Mouse (Mus musculus): ENCODE data around the gene Wdr75. TPM values are rescaled to one million over a fixed set of nuclear protein-coding genes. Genes with fewer than 3 reads are reported as not detected.
A peak's percentile ranks its signal among the peaks of the same experiment; 100 is the strongest.

Wdr75 gene
- total RNA-seq (2014; rRNA removed), result 18.0 and 19.4 TPM in 2 replicates
- 18.8 and 19.3 TPM in 2 replicates for polyA plus RNA-seq (2012; rRNA removed)

GRCm38 (mm10) chr1:45794969-45795908 lies at the start of gene Wdr75:
Gene Wdr75 (plus strand): TSS chr1:45795166.
- peak; percentile 68 for TF ChIP-seq POLR2A (IDR thresholded peaks at IDR 0.05; ENCODE audit: extremely low read depth, insufficient read depth, low read length)
- no peak for TF ChIP-seq CTCF (IDR thresholded peaks at IDR 0.05; ENCODE audit: low read depth, low read length)
- Histone ChIP-seq H3K4me3 (ENCODE audit: insufficient read depth, low read depth, low read length) (peak within 1 kb of the TSS; percentile 88), H3K27me3 (ENCODE audit: control insufficient read depth, insufficient read depth, low read length) (no peaks in the 10 kb centered on the region), H3K9ac (ENCODE audit: low read depth, low read length) (peak within 1 kb of the TSS; percentile 93), H3K79me2 (ENCODE audit: control insufficient read depth, insufficient read depth, low read length) (peaks cover 2% of the 10 kb centered on the region; the same call in 1 of the 2 replicates), H3K4me1 (ENCODE audit: control insufficient read depth, insufficient read depth, low read length) (0 out of 2 replicates have a peak, but pooled peaks cover 3% of the 10 kb centered on the region), H3K36me3 (ENCODE audit: control insufficient read depth, insufficient read depth, low read length) (peaks cover 10% of the 10 kb centered on the region), H3K27ac (replicated peaks; ENCODE audit: insufficient read depth, low read depth, low read length) (peak within 1 kb of the TSS; percentile 77)
- DNase-seq (ENCODE audit: extremely low read depth, low read depth, low spot score), result peak; percentile 83
- WGBS, result under 1% methylated on average over 70 of the region's 70 CpGs

- no peak for DNase-seq (ENCODE audit: extremely low read depth, low read depth, low spot score)
- Histone ChIP-seq H3K9ac (ENCODE audit: low read depth, low read length) (no peak overlapping the region), H3K27ac (replicated peaks; ENCODE audit: insufficient read depth, low read depth, low read length) (no peak overlapping the region), H3K4me3 (ENCODE audit: insufficient read depth, low read depth, low read length) (no peak overlapping the region), H3K36me3 (ENCODE audit: control insufficient read depth, insufficient read depth, low read length) (no peaks in the 10 kb centered on the region), H3K27me3 (ENCODE audit: control insufficient read depth, insufficient read depth, low read length) (no peaks in the 10 kb centered on the region), H3K79me2 (ENCODE audit: control insufficient read depth, insufficient read depth, low read length) (no peaks in the 10 kb centered on the region), H3K4me1 (ENCODE audit: control insufficient read depth, insufficient read depth, low read length) (no peaks in the 10 kb centered on the region)
- TF ChIP-seq POLR2A (IDR thresholded peaks at IDR 0.05; ENCODE audit: extremely low read depth, insufficient read depth, low read length) (no peak), CTCF (IDR thresholded peaks at IDR 0.05; ENCODE audit: low read depth, low read length) (no peak)
These were observed 39.1 kb upstream of the Wdr75 start for GRCm38 (mm10) chr1:45755902-45756301.

GRCm38 (mm10) chr1:45756707-45757106 lies 38.3 kb upstream of the Wdr75 start:
- Histone ChIP-seq H3K4me3 (ENCODE audit: insufficient read depth, low read depth, low read length) (no peak overlapping the region), H3K79me2 (ENCODE audit: control insufficient read depth, insufficient read depth, low read length) (no peaks in the 10 kb centered on the region), H3K36me3 (ENCODE audit: control insufficient read depth, insufficient read depth, low read length) (no peaks in the 10 kb centered on the region), H3K4me1 (ENCODE audit: control insufficient read depth, insufficient read depth, low read length) (no peaks in the 10 kb centered on the region), H3K27ac (replicated peaks; ENCODE audit: insufficient read depth, low read depth, low read length) (no peak overlapping the region), H3K27me3 (ENCODE audit: control insufficient read depth, insufficient read depth, low read length) (no peaks in the 10 kb centered on the region), H3K9ac (ENCODE audit: low read depth, low read length) (no peak overlapping the region)
- TF ChIP-seq POLR2A (IDR thresholded peaks at IDR 0.05; ENCODE audit: extremely low read depth, insufficient read depth, low read length) (no peak), CTCF (IDR thresholded peaks at IDR 0.05; ENCODE audit: low read depth, low read length) (no peak)
- no peak for DNase-seq (ENCODE audit: extremely low read depth, low read depth, low spot score)

GRCm38 (mm10) chr1:45758011-45758410 lies 37.0 kb upstream of the Wdr75 start:
- TF ChIP-seq POLR2A (IDR thresholded peaks at IDR 0.05; ENCODE audit: extremely low read depth, insufficient read depth, low read length) (no peak), CTCF (IDR thresholded peaks at IDR 0.05; ENCODE audit: low read depth, low read length) (no peak)
- Histone ChIP-seq H3K4me1 (ENCODE audit: control insufficient read depth, insufficient read depth, low read length) (no peaks in the 10 kb centered on the region), H3K27ac (replicated peaks; ENCODE audit: insufficient read depth, low read depth, low read length) (no peak overlapping the region), H3K79me2 (ENCODE audit: control insufficient read depth, insufficient read depth, low read length) (no peaks in the 10 kb centered on the region), H3K36me3 (ENCODE audit: control insufficient read depth, insufficient read depth, low read length) (no peaks in the 10 kb centered on the region), H3K27me3 (ENCODE audit: control insufficient read depth, insufficient read depth, low read length) (no peaks in the 10 kb centered on the region), H3K9ac (ENCODE audit: low read depth, low read length) (no peak overlapping the region), H3K4me3 (ENCODE audit: insufficient read depth, low read depth, low read length) (no peak overlapping the region)
- 73% methylated on average over 1 of the region's 1 CpGs for WGBS
- DNase-seq (ENCODE audit: extremely low read depth, low read depth, low spot score), result no peak

- Histone ChIP-seq H3K4me1 (ENCODE audit: control insufficient read depth, insufficient read depth, low read length) (no peaks in the 10 kb centered on the region), H3K9ac (ENCODE audit: low read depth, low read length) (no peak overlapping the region), H3K36me3 (ENCODE audit: control insufficient read depth, insufficient read depth, low read length) (no peaks in the 10 kb centered on the region), H3K27me3 (ENCODE audit: control insufficient read depth, insufficient read depth, low read length) (no peaks in the 10 kb centered on the region), H3K4me3 (ENCODE audit: insufficient read depth, low read depth, low read length) (no peak overlapping the region), H3K79me2 (ENCODE audit: control insufficient read depth, insufficient read depth, low read length) (no peaks in the 10 kb centered on the region), H3K27ac (replicated peaks; ENCODE audit: insufficient read depth, low read depth, low read length) (no peak overlapping the region)
- WGBS, result 39% methylated on average over 4 of the region's 4 CpGs
- TF ChIP-seq CTCF (IDR thresholded peaks at IDR 0.05; ENCODE audit: low read depth, low read length), result no peak
- no peak for TF ChIP-seq POLR2A (IDR thresholded peaks at IDR 0.05; ENCODE audit: extremely low read depth, insufficient read depth, low read length)
- no peak for DNase-seq (ENCODE audit: extremely low read depth, low read depth, low spot score)
These were observed 34.1 kb upstream of the Wdr75 start for GRCm38 (mm10) chr1:45760667-45761467.
